Mouse (Mus musculus): ENCODE data around the gene 1700113H08Rik. TPM values are rescaled to one million over a fixed set of nuclear protein-coding genes. Genes with fewer than 3 reads are reported as not detected.
A peak's percentile ranks its signal among the peaks of the same experiment; 100 is the strongest.

The 1700113H08Rik gene
- polyA plus RNA-seq, 1 experiment from 2014 or later, result not detected

GRCm38 (mm10) chr10:87087646-87088045 is 29.8 kb downstream of the 1700113H08Rik start:
- Histone ChIP-seq H3K9ac (no peak overlapping the region), H3K36me3 (no peaks in the 10 kb centered on the region), H3K4me1 (no peaks in the 10 kb centered on the region), H3K27ac (no peak overlapping the region), H3K4me2 (replicated peaks) (no peak overlapping the region), H3K9me3 (no peaks in the 10 kb centered on the region), H3K4me3 (no peak overlapping the region), H3K27me3 (no peaks in the 10 kb centered on the region)
- ATAC-seq (ENCODE audit: low FRiP score, low read depth), result no peak
- WGBS, result 76% methylated on average over 5 of the region's 5 CpGs

GRCm38 (mm10) chr10:87094249-87094648 is 36.4 kb downstream of the 1700113H08Rik start:
- no peaks in the 10 kb centered on the region for H3K9me3 ChIP-seq
- 0 out of 2 replicates have a peak, but pooled peaks cover 2% of the 10 kb centered on the region for H3K27me3 ChIP-seq
- no peak overlapping the region for H3K9ac ChIP-seq
- no peak overlapping the region for H3K27ac ChIP-seq
- H3K4me3 ChIP-seq, result no peak overlapping the region
- ATAC-seq (ENCODE audit: low FRiP score, low read depth), result no peak
- no peak overlapping the region for H3K4me2 ChIP-seq (replicated peaks)
- H3K36me3 ChIP-seq, result no peaks in the 10 kb centered on the region
- no peaks in the 10 kb centered on the region for H3K4me1 ChIP-seq

GRCm38 (mm10) chr10:87098722-87099121 is 40.9 kb downstream of the 1700113H08Rik start:
- Histone ChIP-seq H3K4me1 (peaks cover 28% of the 10 kb centered on the region), H3K4me2 (replicated peaks) (no peak overlapping the region), H3K9me3 (no peaks in the 10 kb centered on the region), H3K27ac (no peak overlapping the region), H3K27me3 (0 out of 2 replicates have a peak, but pooled peaks cover 2% of the 10 kb centered on the region), H3K36me3 (no peaks in the 10 kb centered on the region), H3K9ac (no peak overlapping the region), H3K4me3 (no peak overlapping the region)
- no peak for ATAC-seq (ENCODE audit: low FRiP score, low read depth)
- WGBS, result 56% methylated on average over 6 of the region's 6 CpGs

GRCm38 (mm10) chr10:87100668-87101067 is 42.8 kb downstream of the 1700113H08Rik start:
- Histone ChIP-seq H3K27me3 (0 out of 2 replicates have a peak, but pooled peaks cover 2% of the 10 kb centered on the region), H3K9me3 (no peaks in the 10 kb centered on the region), H3K4me3 (no peak overlapping the region), H3K27ac (no peak overlapping the region), H3K9ac (no peak overlapping the region), H3K4me1 (peaks cover 28% of the 10 kb centered on the region), H3K4me2 (replicated peaks) (no peak overlapping the region), H3K36me3 (no peaks in the 10 kb centered on the region)
- no peak for ATAC-seq (ENCODE audit: low FRiP score, low read depth)
- WGBS, result 68% methylated on average over 4 of the region's 4 CpGs

GRCm38 (mm10) chr10:87101265-87101950 is 43.6 kb downstream of the 1700113H08Rik start:
- ATAC-seq (ENCODE audit: low FRiP score, low read depth), result peak; percentile 54; the same call in 1 of the 2 replicates
- 6% methylated on average over 9 of the region's 9 CpGs for WGBS
- H3K27me3 ChIP-seq, result 0 out of 2 replicates have a peak, but pooled peaks cover 2% of the 10 kb centered on the region
- H3K4me1 ChIP-seq, result peaks cover 28% of the 10 kb centered on the region
- no peaks in the 10 kb centered on the region for H3K9me3 ChIP-seq
- no peak overlapping the region for H3K27ac ChIP-seq
- no peak overlapping the region for H3K9ac ChIP-seq
- no peak overlapping the region for H3K4me2 ChIP-seq (replicated peaks)
- no peaks in the 10 kb centered on the region for H3K36me3 ChIP-seq
- H3K4me3 ChIP-seq, result no peak overlapping the region

GRCm38 (mm10) chr10:87101951-87102320 is 44.1 kb downstream of the 1700113H08Rik start:
- 18% methylated on average over 3 of the region's 3 CpGs for WGBS
- Histone ChIP-seq H3K4me1 (peaks cover 28% of the 10 kb centered on the region), H3K4me3 (no peak overlapping the region), H3K27ac (no peak overlapping the region), H3K36me3 (no peaks in the 10 kb centered on the region), H3K27me3 (0 out of 2 replicates have a peak, but pooled peaks cover 2% of the 10 kb centered on the region), H3K9ac (no peak overlapping the region), H3K4me2 (replicated peaks) (no peak overlapping the region), H3K9me3 (no peaks in the 10 kb centered on the region)
- no peak for ATAC-seq (ENCODE audit: low FRiP score, low read depth)

- Histone ChIP-seq H3K36me3 (no peaks in the 10 kb centered on the region), H3K27ac (no peak overlapping the region), H3K4me2 (replicated peaks) (peak overlapping the region; percentile 27), H3K4me1 (peaks cover 28% of the 10 kb centered on the region), H3K4me3 (no peak overlapping the region), H3K9me3 (no peaks in the 10 kb centered on the region), H3K9ac (no peak overlapping the region), H3K27me3 (no peaks in the 10 kb centered on the region)
- 30% methylated on average over 13 of the region's 13 CpGs for WGBS
- ATAC-seq (ENCODE audit: low FRiP score, low read depth), result no peak
Observed at GRCm38 (mm10) chr10:87102455-87102854, 44.6 kb downstream of the 1700113H08Rik start.

GRCm38 (mm10) chr10:87103286-87103685 is 45.4 kb downstream of the 1700113H08Rik start:
- 23% methylated on average over 8 of the region's 8 CpGs for WGBS
- Histone ChIP-seq H3K4me2 (replicated peaks) (no peak overlapping the region; the same call in 1 of the 2 replicates), H3K4me1 (peaks cover 28% of the 10 kb centered on the region), H3K27ac (no peak overlapping the region), H3K36me3 (no peaks in the 10 kb centered on the region), H3K9me3 (no peaks in the 10 kb centered on the region), H3K9ac (no peak overlapping the region), H3K4me3 (no peak overlapping the region), H3K27me3 (no peaks in the 10 kb centered on the region)
- ATAC-seq (ENCODE audit: low FRiP score, low read depth), result no peak

- Histone ChIP-seq H3K36me3 (no peaks in the 10 kb centered on the region), H3K27me3 (no peaks in the 10 kb centered on the region), H3K9me3 (no peaks in the 10 kb centered on the region), H3K4me3 (no peak overlapping the region), H3K4me1 (peaks cover 7% of the 10 kb centered on the region), H3K4me2 (replicated peaks) (no peak overlapping the region), H3K9ac (no peak overlapping the region), H3K27ac (no peak overlapping the region)
- no peak for ATAC-seq (ENCODE audit: low FRiP score, low read depth)
- WGBS, result 79% methylated on average over 9 of the region's 9 CpGs
Observed at GRCm38 (mm10) chr10:87107565-87108297, 49.9 kb downstream of the 1700113H08Rik start.

GRCm38 (mm10) chr10:87108333-87108732 is 50.5 kb downstream of the 1700113H08Rik start:
- no peak overlapping the region for H3K9ac ChIP-seq
- H3K27me3 ChIP-seq, result no peaks in the 10 kb centered on the region
- no peak overlapping the region for H3K4me3 ChIP-seq
- H3K9me3 ChIP-seq, result no peaks in the 10 kb centered on the region
- H3K4me1 ChIP-seq, result peaks cover 3% of the 10 kb centered on the region; the same call in 1 of the 2 replicates
- WGBS, result 87% methylated on average over 6 of the region's 6 CpGs
- ATAC-seq (ENCODE audit: low FRiP score, low read depth), result no peak
- H3K4me2 ChIP-seq (replicated peaks), result no peak overlapping the region
- H3K27ac ChIP-seq, result no peak overlapping the region
- no peaks in the 10 kb centered on the region for H3K36me3 ChIP-seq

GRCm38 (mm10) chr10:87109038-87109771 is 51.4 kb downstream of the 1700113H08Rik start:
- no peak overlapping the region for H3K4me2 ChIP-seq (replicated peaks)
- no peaks in the 10 kb centered on the region for H3K4me1 ChIP-seq
- no peak overlapping the region for H3K4me3 ChIP-seq
- H3K9ac ChIP-seq, result no peak overlapping the region
- no peaks in the 10 kb centered on the region for H3K9me3 ChIP-seq
- ATAC-seq (ENCODE audit: low FRiP score, low read depth), result no peak
- H3K27me3 ChIP-seq, result no peaks in the 10 kb centered on the region
- no peak overlapping the region for H3K27ac ChIP-seq
- 86% methylated on average over 10 of the region's 10 CpGs for WGBS
- H3K36me3 ChIP-seq, result no peaks in the 10 kb centered on the region

- no peak for ATAC-seq (ENCODE audit: low FRiP score, low read depth)
- WGBS, result 65% methylated on average over 3 of the region's 3 CpGs
- H3K27me3 ChIP-seq, result no peaks in the 10 kb centered on the region
Observed at GRCm38 (mm10) chr10:87110909-87111308, 53.1 kb downstream of the 1700113H08Rik start.

More at GRCm38 (mm10) chr10:87110909-87111308, 53.1 kb downstream of the 1700113H08Rik start:
- no peaks in the 10 kb centered on the region for H3K4me1 ChIP-seq
- H3K4me3 ChIP-seq, result no peak overlapping the region
- H3K4me2 ChIP-seq (replicated peaks), result no peak overlapping the region
- no peak overlapping the region for H3K27ac ChIP-seq
- H3K36me3 ChIP-seq, result no peaks in the 10 kb centered on the region
- H3K9ac ChIP-seq, result no peak overlapping the region
- H3K9me3 ChIP-seq, result no peaks in the 10 kb centered on the region

Data from limb, embryonic 13.5 days (tissue).